Mouse (Mus musculus) ovary, postnatal 36 days (tissue): ENCODE results near the gene Myo1b.
A peak's percentile ranks its signal among the peaks of the same experiment; 100 is the strongest.

Source experiments
- DNase-seq: peaks from one replicate; pipeline ENCODE4 v3.0.0; 2022; ENCODE audit warnings: low spot score, mixed read lengths

The Myo1b gene

DNA sequence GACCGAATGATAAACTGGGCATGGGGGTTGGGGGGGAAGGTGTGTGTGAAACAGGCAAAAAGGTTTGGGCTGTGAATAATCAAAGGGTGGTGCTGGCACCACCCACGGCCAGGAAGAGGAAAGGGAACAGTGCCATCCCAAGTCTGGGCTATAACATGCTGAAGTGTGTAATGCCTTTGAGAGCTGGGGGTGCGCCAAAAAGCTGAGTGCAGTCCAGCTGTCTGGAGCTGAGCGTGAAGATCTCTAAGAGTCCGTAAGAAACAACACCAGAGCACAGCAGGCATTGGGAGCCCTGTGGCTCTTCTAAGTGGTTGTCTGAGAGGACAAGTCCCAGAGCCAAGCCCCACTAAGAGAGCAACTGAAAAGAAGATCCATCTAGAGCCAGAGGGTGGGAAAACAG, 63.6 kb downstream of the Myo1b start:
- no peak for DNase-seq

DNA sequence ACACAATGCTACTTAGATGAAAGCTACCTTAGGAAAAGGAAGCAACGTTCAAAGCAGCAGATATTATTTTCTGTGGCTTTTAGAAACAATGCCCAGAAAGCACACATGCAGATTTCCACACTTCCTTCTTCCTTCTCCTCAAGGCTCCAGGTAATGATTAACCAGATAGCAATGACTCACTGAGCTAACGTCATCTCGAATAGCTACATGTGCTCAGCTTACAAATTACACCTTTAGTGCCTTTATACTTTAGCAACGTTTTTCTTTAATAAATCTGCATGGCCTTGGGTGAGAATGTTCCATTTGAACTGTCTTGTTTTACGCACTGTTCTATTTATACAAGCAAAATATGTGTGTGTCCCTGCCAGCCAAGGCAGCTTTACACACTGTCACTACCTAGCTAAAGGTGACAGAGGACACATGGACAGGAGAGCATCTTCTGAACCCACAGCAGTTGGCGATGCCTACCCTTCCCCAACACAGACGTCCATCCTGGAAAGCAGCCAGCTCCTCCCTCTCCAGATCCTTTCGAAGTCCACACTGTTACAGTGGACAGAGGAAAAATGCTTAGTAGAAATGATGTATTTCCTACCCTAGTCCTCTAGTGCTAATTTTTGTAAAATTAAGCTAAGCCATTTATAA, 66.2 kb downstream of the Myo1b start:
- DNase-seq, result no peak

GRCm38 (mm10) chr1:51845264-51846036, 70.4 kb downstream of the Myo1b start:
- DNase-seq, result no peak

- DNase-seq, result no peak
Measured at GRCm38 (mm10) chr1:51837845-51838623, 77.8 kb downstream of the Myo1b start.

- no peak for DNase-seq
Measured at GRCm38 (mm10) chr1:51837311-51837710, 78.6 kb downstream of the Myo1b start.

DNA sequence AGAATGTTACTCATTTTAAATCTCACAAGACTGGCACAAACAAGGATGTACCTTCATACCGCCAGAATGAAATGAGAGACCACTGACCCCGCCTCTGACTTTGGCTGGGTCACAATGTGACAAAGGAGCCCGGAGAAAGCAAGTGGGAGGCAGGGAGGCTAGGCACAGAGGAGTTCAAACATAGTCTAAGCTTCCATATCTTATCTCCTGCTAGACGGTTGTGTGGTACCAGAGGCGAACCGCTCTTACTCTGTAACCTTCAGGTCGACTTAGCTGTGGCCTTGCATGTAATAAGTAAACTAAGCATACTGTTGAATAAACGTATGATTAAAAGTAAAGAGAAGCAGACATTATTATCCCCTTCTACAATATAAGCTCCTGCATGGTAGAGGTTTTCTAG, 80.1 kb downstream of the Myo1b start:
- DNase-seq, result peak; percentile 46

- DNase-seq, result no peak
Measured at GRCm38 (mm10) chr1:51834072-51834471, 81.8 kb downstream of the Myo1b start.

- no peak for DNase-seq
Measured at GRCm38 (mm10) chr1:51829353-51829752, 86.5 kb downstream of the Myo1b start.

DNA sequence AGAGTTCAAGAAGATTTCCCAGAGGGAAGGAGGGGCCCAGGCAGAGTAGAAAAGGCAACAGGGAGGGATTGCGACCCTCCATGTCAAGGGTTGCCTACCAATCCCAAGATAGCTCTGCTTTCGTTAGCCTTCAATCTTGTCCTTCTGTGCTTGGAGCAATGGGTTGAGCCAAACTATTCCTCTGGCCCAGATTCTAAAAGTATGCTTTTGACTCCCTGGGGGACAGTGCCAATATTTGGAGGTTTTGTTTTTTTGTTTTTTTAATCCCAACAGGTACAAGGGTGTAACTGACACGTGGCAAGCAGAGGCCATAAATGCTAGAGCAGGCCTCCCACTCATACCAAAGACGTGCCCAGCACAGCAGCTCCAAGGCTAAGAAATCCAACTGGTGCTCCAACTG, 93.3 kb downstream of the Myo1b start:
- no peak for DNase-seq

DNA sequence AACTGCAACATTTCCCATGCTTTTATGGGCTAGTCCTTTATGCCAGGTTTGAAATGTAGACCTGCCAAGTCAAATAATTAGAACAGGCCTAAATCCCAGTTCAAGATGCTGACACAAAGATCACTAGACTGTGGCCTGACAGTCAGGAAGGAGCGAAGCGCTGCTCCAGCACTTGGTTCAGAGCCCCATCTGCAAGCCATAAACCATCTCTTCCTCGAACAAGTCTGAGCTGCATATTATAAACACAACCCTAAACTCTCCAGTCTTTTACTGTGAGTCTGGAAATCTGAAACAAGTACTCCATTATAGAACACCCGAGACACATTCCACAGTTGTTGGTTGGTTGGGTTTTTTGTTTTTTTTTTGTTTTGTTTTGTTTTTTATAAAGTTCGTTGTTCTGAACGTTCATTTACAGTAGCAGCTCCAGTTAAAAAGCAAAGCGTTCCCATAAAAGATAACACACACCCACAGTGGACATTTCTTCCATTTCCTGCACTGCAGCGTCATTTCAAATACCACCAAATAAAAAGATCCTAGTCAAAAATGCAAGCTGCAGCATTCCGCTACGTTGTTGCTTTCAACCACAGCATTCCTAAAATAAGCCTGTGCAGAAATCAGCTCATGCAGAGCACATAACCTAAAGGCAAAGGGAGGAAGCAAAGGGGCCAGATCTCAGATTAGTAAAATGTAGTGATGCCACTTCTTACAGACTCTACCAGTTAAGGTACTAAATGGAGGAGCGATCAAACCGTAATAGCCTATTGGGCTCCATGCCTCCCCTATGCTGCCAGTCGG, 94.0 kb downstream of the Myo1b start:
- no peak for DNase-seq

DNA sequence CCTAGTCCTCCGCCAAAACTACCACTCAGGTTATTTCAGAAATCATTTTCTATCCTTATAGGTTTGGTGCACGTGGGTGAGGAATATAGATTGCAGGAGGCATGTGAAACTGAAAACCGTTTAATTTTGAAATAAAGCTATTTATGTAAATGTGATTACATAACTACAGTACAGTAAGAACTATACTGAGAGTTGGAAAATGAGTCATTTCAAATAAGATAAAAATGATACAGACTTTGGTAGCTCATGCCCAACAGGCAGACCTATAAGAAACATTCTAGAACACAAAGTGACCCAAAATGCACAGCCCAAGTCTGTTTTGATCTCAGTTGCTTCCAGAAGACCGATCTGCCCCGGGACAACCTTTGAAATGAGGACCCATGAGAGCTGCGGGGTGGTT, 95.4 kb downstream of the Myo1b start:
- no peak for DNase-seq

GRCm38 (mm10) chr1:51820013-51820441, 95.8 kb downstream of the Myo1b start:
- no peak for DNase-seq

DNA sequence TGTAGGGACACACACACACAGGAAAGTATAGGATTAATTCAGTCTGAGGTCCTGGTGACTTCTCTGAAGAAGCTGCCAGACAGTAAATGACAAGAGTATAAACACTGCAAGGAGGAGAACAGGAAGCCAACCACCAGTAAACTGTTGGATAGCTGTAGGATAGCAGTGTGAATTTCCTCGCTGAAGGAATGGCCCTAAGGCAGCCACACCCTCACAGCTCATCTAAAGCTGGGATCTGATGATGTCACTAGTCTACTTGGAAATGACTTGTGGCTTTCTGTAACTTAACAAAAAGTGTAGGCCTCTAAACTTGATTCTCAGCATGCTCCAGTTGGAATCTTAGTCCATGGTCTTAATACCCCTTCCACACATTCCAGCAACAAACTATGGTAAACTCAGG, 100.2 kb downstream of the Myo1b start:
- DNase-seq, result no peak

GRCm38 (mm10) chr1:51814854-51815630, 100.8 kb downstream of the Myo1b start:
- DNase-seq, result no peak

DNA sequence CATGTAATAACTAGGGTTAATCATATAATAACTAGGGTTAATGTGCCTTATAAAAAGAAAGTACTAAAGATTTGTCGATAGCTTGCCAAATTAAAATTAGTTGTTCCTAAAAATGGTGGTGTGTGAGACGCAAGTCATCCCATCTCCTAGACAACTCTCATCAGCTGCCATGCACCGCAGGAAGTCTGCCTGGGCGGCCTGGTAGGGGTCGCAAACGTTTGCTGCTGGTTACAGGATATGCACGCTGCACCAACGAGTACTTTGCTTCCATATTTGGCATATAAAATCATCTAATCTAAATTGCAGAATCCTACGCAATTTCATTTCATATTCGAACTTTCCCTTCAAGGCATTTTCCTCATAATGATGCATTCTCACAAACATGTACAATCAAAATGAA, 107.0 kb downstream of the Myo1b start:
- no peak for DNase-seq

GRCm38 (mm10) chr1:51808228-51808627, 107.6 kb downstream of the Myo1b start:
- no peak for DNase-seq

DNA sequence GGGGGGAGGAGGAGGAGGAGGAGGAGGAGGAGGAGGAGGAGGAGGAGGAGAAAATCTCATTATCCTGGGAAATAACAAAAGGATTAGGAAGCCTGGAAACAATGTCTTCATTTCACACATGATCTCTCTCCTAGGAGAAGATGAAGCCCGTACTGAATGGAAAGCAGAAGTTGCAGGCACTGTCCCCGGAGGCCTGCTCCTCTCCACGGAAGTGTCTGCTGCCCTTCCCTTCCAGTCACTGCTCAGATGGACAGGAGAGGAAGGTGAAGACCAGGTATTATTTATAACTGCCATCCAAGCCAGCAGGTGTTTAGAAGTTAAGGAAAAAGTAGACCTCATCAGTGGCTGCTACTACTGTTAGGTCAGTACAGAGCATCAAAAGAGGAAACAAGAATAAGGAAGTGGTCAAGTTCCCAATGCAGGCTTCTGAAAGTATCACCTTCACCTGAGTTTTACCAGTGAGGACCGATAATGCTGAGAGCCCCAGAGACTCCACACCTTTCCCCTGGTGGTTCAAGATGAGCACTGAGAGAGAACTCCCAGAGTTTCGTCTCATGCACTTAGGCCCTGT, 110.7 kb downstream of the Myo1b start:
- no peak for DNase-seq

DNA sequence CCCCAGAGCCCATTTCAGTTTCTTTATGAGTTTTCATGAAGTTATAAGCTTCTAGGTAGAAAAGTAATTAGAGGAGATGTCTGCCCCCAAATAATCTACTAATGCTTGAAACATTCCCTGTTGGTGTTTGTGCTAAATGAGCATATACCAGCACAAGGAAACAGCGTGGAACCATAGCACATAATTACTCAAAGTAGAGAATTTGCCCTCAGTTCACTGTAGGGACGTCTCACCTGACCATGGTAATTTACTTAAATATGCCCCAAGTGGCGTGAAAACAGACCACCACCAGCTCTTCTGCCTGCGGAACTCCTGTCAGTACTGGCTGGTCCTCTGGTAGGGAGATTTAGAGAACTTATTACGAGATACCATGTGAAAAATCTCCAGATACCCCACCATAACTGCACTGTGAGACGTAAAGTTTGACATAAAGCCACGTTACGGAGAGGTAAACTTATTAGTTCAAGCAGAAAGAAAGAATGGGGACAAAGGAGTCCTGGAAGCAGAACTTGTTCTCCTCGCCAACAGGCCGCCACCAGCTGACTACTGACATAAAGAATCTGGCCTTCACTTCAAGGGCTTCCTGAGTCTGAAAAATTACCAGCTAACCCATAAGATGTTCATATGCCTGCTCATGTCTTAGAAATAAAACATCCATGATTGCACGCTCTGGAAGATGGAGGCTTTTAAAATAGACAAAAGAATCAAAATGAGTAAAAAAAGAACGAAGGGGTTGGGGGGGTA, 111.4 kb downstream of the Myo1b start:
- DNase-seq, result no peak

GRCm38 (mm10) chr1:51798011-51798471, 117.8 kb downstream of the Myo1b start:
- DNase-seq, result no peak
